Mouse (Mus musculus) kidney, postnatal 0 days (tissue): ENCODE results near the gene Arpc1b. TPM values are rescaled to one million over a fixed set of nuclear protein-coding genes. Genes with fewer than 3 reads are reported as not detected.
A peak's percentile ranks its signal among the peaks of the same experiment; 100 is the strongest.
"Not testable (repeated sequence)": the region's sequence is repeated elsewhere in the genome, so short reads cannot be mapped to it uniquely, and the experiment has no call there.

Source experiments
- ATAC-seq: fragments of 200-750 bp; cut with Nextera tagmentation; replicated peaks from 2 replicates; pipeline ENCODE4 v1.8.0; 2017; ENCODE audit warnings: low read depth, moderate number of reproducible peaks, moderate TSS enrichment, moderate library complexity; ENCODE audit not compliant: low FRiP score
- DNase-seq: peaks from one replicate; pipeline ENCODE4 v3.0.0-alpha.2; 2016; ENCODE audit warnings: low spot score
- H3K27ac ChIP-seq: fragments of 300-500 bp; sonication (generic); 2 replicates; pipeline ENCODE4 v1.5.1; 2014; ENCODE audit warnings: mild to moderate bottlenecking
- H3K27me3 ChIP-seq: fragments of 300-500 bp; sonication (generic); 2 replicates; pipeline ENCODE4 v1.6.1; 2014; ENCODE audit warnings: low read length, mixed read lengths; ENCODE audit not compliant: insufficient read depth
- H3K36me3 ChIP-seq: fragments of 300-500 bp; sonication (generic); 2 replicates; pipeline ENCODE4 v1.6.1; 2014; ENCODE audit warnings: low read length, mixed read lengths; ENCODE audit not compliant: insufficient read depth
- H3K4me1 ChIP-seq: fragments of 300-500 bp; sonication (generic); replicated peaks from 2 replicates; pipeline ENCODE4 v1.6.1; 2014; ENCODE audit warnings: antibody characterized with exemption, low read length, mixed read lengths; ENCODE audit not compliant: insufficient read depth
- H3K4me2 ChIP-seq: fragments of 300-500 bp; sonication (generic); 2 replicates; pipeline ENCODE4 v1.6.1; 2014; ENCODE audit warnings: mild to moderate bottlenecking, low read length, moderate library complexity, mixed read lengths
- H3K4me3 ChIP-seq: fragments of 300-500 bp; sonication (generic); replicated peaks from 2 replicates; pipeline ENCODE4 v1.5.1; 2014; ENCODE audit warnings: low read depth, low read length
- H3K9ac ChIP-seq: fragments of 300-500 bp; sonication (generic); 2 replicates; pipeline ENCODE4 v1.6.1; 2014; ENCODE audit warnings: low read depth, low read length
- H3K9me3 ChIP-seq: fragments of 300-500 bp; sonication (generic); replicated peaks from 2 replicates; pipeline ENCODE4 v1.6.1; 2016; ENCODE audit warnings: low read length, inconsistent platforms, mixed read lengths
- CTCF ChIP-seq: IDR thresholded peaks from 2 replicates; pipeline ENCODE4 v1.5.1; 2016; ENCODE audit warnings: antibody characterized with exemption, low read depth, mild to moderate bottlenecking, moderate library complexity
- WGBS: fragments of 180-500 bp; shearing (Covaris S2); extraction: QIAGEN DNeasy Blood & Tissue Kit; methylation state at CpG from one replicate; pipeline ENCODE4 v1.1.7; 2014; 5-methylcytosine and 5-hydroxymethylcytosine counted together
- polyA plus RNA-seq: library from polyadenylated mRNA; unstranded; fragments of >200 nt; fragmentation: Nextera tagmentation; extraction: Ambion mirVana; gene quantifications from 2 replicates; pipeline ENCODE4 v1.2.1, GENCODE M21; 2015

The Arpc1b gene
- polyA plus RNA-seq, 1 experiment from 2014 or later, result 261 TPM

GRCm38 (mm10) chr5:145129124-145129523 lies 15.1 kb downstream of the Arpc1b start:
- no peak overlapping the region for H3K4me3 ChIP-seq
- DNase-seq (no peak), ATAC-seq (no peak)
- no peaks in the 10 kb centered on the region for H3K27me3 ChIP-seq
- no peaks in the 10 kb centered on the region for H3K9me3 ChIP-seq
- H3K4me2 ChIP-seq, result no peak overlapping the region
- no peak overlapping the region for H3K27ac ChIP-seq
- 90% methylated on average over 4 of the region's 4 CpGs for WGBS
- no peak for TF ChIP-seq CTCF
- H3K9ac ChIP-seq, result no peak overlapping the region
- peaks cover 83% of the 10 kb centered on the region for H3K36me3 ChIP-seq
- H3K4me1 ChIP-seq, result no peaks in the 10 kb centered on the region

GRCm38 (mm10) chr5:145129773-145130172 lies 15.8 kb downstream of the Arpc1b start:
- not testable (repeated sequence) for DNase-seq, H3K9me3 ChIP-seq, ATAC-seq, H3K4me1 ChIP-seq, H3K4me3 ChIP-seq, H3K27ac ChIP-seq, H3K27me3 ChIP-seq, H3K9ac ChIP-seq, H3K4me2 ChIP-seq
- H3K36me3 ChIP-seq, result peaks cover 83% of the 10 kb centered on the region
- WGBS, result 66% methylated on average over 4 of the region's 6 CpGs

- Histone ChIP-seq H3K4me2 (no peak overlapping the region), H3K36me3 (peaks cover 83% of the 10 kb centered on the region), H3K4me1 (no peaks in the 10 kb centered on the region), H3K27me3 (no peaks in the 10 kb centered on the region), H3K4me3 (no peak overlapping the region), H3K9me3 (no peaks in the 10 kb centered on the region), H3K27ac (no peak overlapping the region), H3K9ac (no peak overlapping the region)
- 74% methylated on average over 11 of the region's 11 CpGs for WGBS
- ATAC-seq (no peak), DNase-seq (no peak)
- no peak for TF ChIP-seq CTCF
Measured at GRCm38 (mm10) chr5:145130191-145130590, 16.2 kb downstream of the Arpc1b start.

- no peak for TF ChIP-seq CTCF
- Histone ChIP-seq H3K9me3 (no peaks in the 10 kb centered on the region), H3K27me3 (no peaks in the 10 kb centered on the region), H3K9ac (no peak overlapping the region), H3K4me2 (no peak overlapping the region), H3K4me1 (no peaks in the 10 kb centered on the region), H3K4me3 (no peak overlapping the region), H3K36me3 (peaks cover 79% of the 10 kb centered on the region), H3K27ac (no peak overlapping the region)
- ATAC-seq (no peak), DNase-seq (no peak)
- 82% methylated on average over 3 of the region's 3 CpGs for WGBS
Measured at GRCm38 (mm10) chr5:145130995-145131394, 17.0 kb downstream of the Arpc1b start.

GRCm38 (mm10) chr5:145133275-145133674 lies 19.3 kb downstream of the Arpc1b start:
- 91% methylated on average over 6 of the region's 6 CpGs for WGBS
- not testable (repeated sequence) for ATAC-seq, H3K27me3 ChIP-seq, H3K4me3 ChIP-seq, H3K9ac ChIP-seq, H3K9me3 ChIP-seq, DNase-seq, H3K4me1 ChIP-seq, H3K4me2 ChIP-seq, H3K27ac ChIP-seq
- TF ChIP-seq CTCF, result peak; percentile 21; the same call in 1 of the 2 replicates
- H3K36me3 ChIP-seq, result peaks cover 66% of the 10 kb centered on the region

DNA sequence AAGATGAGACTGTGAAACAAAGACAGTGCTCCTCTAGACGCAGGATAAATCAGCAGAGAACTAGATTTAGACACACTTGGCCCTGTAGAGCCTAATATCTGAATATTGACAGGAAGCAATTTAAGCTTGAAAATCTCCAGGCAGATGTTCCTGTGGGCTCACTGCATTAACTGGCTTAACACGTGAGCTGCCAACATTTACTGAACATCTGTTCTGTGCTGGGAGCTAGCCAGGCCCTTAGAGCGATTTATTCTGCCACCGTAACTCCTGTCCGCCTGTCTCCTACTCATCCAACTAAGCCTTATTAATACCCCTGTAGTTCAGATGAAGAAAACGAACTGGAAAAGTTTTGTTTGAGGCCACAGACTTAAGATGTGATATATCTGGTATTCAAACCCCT lies 24.8 kb downstream of the Arpc1b start:
- no peak for TF ChIP-seq CTCF
- no peaks in the 10 kb centered on the region for H3K9me3 ChIP-seq
- DNase-seq, result no peak
- no peak overlapping the region for H3K27ac ChIP-seq
- peaks cover 30% of the 10 kb centered on the region for H3K36me3 ChIP-seq
- peak overlapping the region; percentile 76 for H3K4me2 ChIP-seq
- peak overlapping the region; percentile 89 for H3K4me3 ChIP-seq
- WGBS, result 5% methylated on average over 6 of the region's 6 CpGs
- 0 out of 2 replicates have a peak, but pooled peaks cover 4% of the 10 kb centered on the region for H3K4me1 ChIP-seq
- no peaks in the 10 kb centered on the region for H3K27me3 ChIP-seq
- ATAC-seq, result no peak
- peak overlapping the region; percentile 90 for H3K9ac ChIP-seq
